8 mouse cellular contexts compared by ENCODE assay signal in genomic region chr5:135630598-135630997, GRCm38 (mm10). TPM values are rescaled to one million over a fixed set of nuclear protein-coding genes. Genes with fewer than 3 reads are reported as not detected.
A peak's percentile ranks its signal among the peaks of the same experiment; 100 is the strongest.
DNase-seq lines count a peak whose midpoint lies in the region; ATAC-seq lines count a peak whose summit lies in the region.

No protein-coding gene starts in this region.

- no peak overlapping the region for H3K4me2 ChIP-seq in forebrain, embryonic 11.5 days (ENCODE audit: low read depth, low read length, severe bottlenecking)
- H3K4me2 ChIP-seq in forebrain, embryonic 15.5 days (replicated peaks): no peak overlapping the region
- H3K4me2 ChIP-seq in neural tube, embryonic 11.5 days (ENCODE audit: low read depth): no peak overlapping the region

- peaks cover 2% of the 10 kb centered on the region; the same call in 1 of the 2 replicates for H3K4me1 ChIP-seq in forebrain, embryonic 11.5 days (replicated peaks; ENCODE audit: control insufficient read depth, insufficient read depth, low read length)
- H3K4me1 ChIP-seq in forebrain, embryonic 15.5 days: peaks cover 12% of the 10 kb centered on the region
- peaks cover 5% of the 10 kb centered on the region for H3K4me1 ChIP-seq in neural tube, embryonic 11.5 days (ENCODE audit: control insufficient read depth, insufficient read depth, low read length)

- H3K9me3 ChIP-seq in forebrain, embryonic 11.5 days (ENCODE audit: control insufficient read depth, low read length): no peaks in the 10 kb centered on the region
- H3K9me3 ChIP-seq in forebrain, embryonic 15.5 days: no peaks in the 10 kb centered on the region
- no peaks in the 10 kb centered on the region for H3K9me3 ChIP-seq in neural tube, embryonic 11.5 days (ENCODE audit: control insufficient read depth, low read length)

- H3K9ac ChIP-seq in forebrain, embryonic 11.5 days (ENCODE audit: low read length): no peak overlapping the region
- no peak overlapping the region for H3K9ac ChIP-seq in forebrain, embryonic 15.5 days (replicated peaks)
- H3K9ac ChIP-seq in neural tube, embryonic 11.5 days (ENCODE audit: low read length): no peak overlapping the region

- no peak overlapping the region for H3K4me3 ChIP-seq in forebrain, embryonic 11.5 days (ENCODE audit: low read depth, low read length)
- no peak overlapping the region for H3K4me3 ChIP-seq in forebrain, embryonic 15.5 days
- H3K4me3 ChIP-seq in neural tube, embryonic 11.5 days (ENCODE audit: low read depth, low read length): no peak overlapping the region

- WGBS in forebrain, embryonic 11.5 days: 34% methylated on average over 3 of the region's 3 CpGs
- WGBS in forebrain, embryonic 15.5 days: 41% methylated on average over 3 of the region's 3 CpGs
- WGBS in neural tube, embryonic 11.5 days: 42% methylated on average over 3 of the region's 3 CpGs

- H3K36me3 ChIP-seq in forebrain, embryonic 11.5 days (ENCODE audit: control insufficient read depth, insufficient read depth, low read length): no peaks in the 10 kb centered on the region
- H3K36me3 ChIP-seq in forebrain, embryonic 15.5 days: peaks cover 5% of the 10 kb centered on the region
- H3K36me3 ChIP-seq in neural tube, embryonic 11.5 days (ENCODE audit: control insufficient read depth, insufficient read depth, low read length): no peaks in the 10 kb centered on the region; the same call in 1 of the 2 replicates

- no peaks in the 10 kb centered on the region for H3K27me3 ChIP-seq in forebrain, embryonic 11.5 days (ENCODE audit: control insufficient read depth, insufficient read depth, low read length)
- no peaks in the 10 kb centered on the region for H3K27me3 ChIP-seq in forebrain, embryonic 15.5 days
- no peaks in the 10 kb centered on the region for H3K27me3 ChIP-seq in neural tube, embryonic 11.5 days (ENCODE audit: control insufficient read depth, insufficient read depth, low read length)

- H3K27ac ChIP-seq in forebrain, embryonic 11.5 days (ENCODE audit: low read depth, low read length): no peak overlapping the region
- no peak overlapping the region for H3K27ac ChIP-seq in forebrain, embryonic 15.5 days (replicated peaks)
- no peak overlapping the region for H3K27ac ChIP-seq in neural tube, embryonic 11.5 days (ENCODE audit: low read depth, low read length)

- peak; percentile 64 for DNase-seq in forebrain, embryonic 11.5 days (ENCODE audit: low spot score)
- peak; percentile 36 for DNase-seq in neural tube, embryonic 11.5 days (ENCODE audit: low spot score)
- no peak for DNase-seq in neural tube, embryonic 10.5 days (ENCODE audit: extremely low spot score, low spot score)
- DNase-seq in cerebellum, postnatal 10 days: peak; percentile 87 to 93
- DNase-seq in kidney, postnatal 10 days: peak; percentile 77
- peak; percentile 89 for DNase-seq in lung, postnatal 36 days
- peak; percentile 52 for DNase-seq in testis, postnatal 14 days (ENCODE audit: low spot score)

- ATAC-seq in forebrain, embryonic 11.5 days (replicated peaks; ENCODE audit: low FRiP score): no peak
- ATAC-seq in forebrain, embryonic 15.5 days (replicated peaks): no peak
- ATAC-seq in neural tube, embryonic 11.5 days (ENCODE audit: insufficient read depth, low FRiP score, low TSS enrichment): no peak

RNA-seq across cellular contexts. Expression of gene Rhbdd2, which starts 1.8 kb away (rescaled TPM):
- polyA plus RNA-seq in forebrain, embryonic 11.5 days (2014; fragmentation: Nextera tagmentation; extraction: Ambion mirVana): 60.1 and 61.3 TPM in 2 replicates
- 61.0 and 61.5 TPM in 2 replicates for polyA plus RNA-seq in forebrain, embryonic 15.5 days (2015; fragmentation: Nextera tagmentation; extraction: Ambion mirVana)
- 63.7 and 66.6 TPM in 2 replicates for polyA plus RNA-seq in neural tube, embryonic 11.5 days (2014; fragmentation: Nextera tagmentation; extraction: Ambion mirVana)

RNA-seq across cellular contexts. Expression of gene Por, which starts 39.2 kb away (rescaled TPM):
- 113 and 117 TPM in 2 replicates for polyA plus RNA-seq in forebrain, embryonic 11.5 days (2014; fragmentation: Nextera tagmentation; extraction: Ambion mirVana)
- polyA plus RNA-seq in forebrain, embryonic 15.5 days (2015; fragmentation: Nextera tagmentation; extraction: Ambion mirVana): 108 and 111 TPM in 2 replicates
- 87.3 and 93.9 TPM in 2 replicates for polyA plus RNA-seq in neural tube, embryonic 11.5 days (2014; fragmentation: Nextera tagmentation; extraction: Ambion mirVana)

RNA-seq across cellular contexts. Expression of gene Ccl24, which starts 57.7 kb away (rescaled TPM):
- polyA plus RNA-seq in forebrain, embryonic 11.5 days (2014; fragmentation: Nextera tagmentation; extraction: Ambion mirVana): 0.99 and 1.1 TPM in 2 replicates
- polyA plus RNA-seq in forebrain, embryonic 15.5 days (2015; fragmentation: Nextera tagmentation; extraction: Ambion mirVana): 0.87 and 1.1 TPM in 2 replicates
- polyA plus RNA-seq in neural tube, embryonic 11.5 days (2014; fragmentation: Nextera tagmentation; extraction: Ambion mirVana): 0.48 and 1.1 TPM in 2 replicates
